Mouse (Mus musculus): ENCODE measurements around the gene Cnbp.

- TF ChIP-seq POLR2A (IDR thresholded peaks at IDR 0.05; ENCODE audit: borderline replicate concordance, low read depth, low read length) (no peak), CTCF (IDR thresholded peaks at IDR 0.05; ENCODE audit: low read depth, low read length) (no peak)
Measured at GRCm38 (mm10) chr6:87810311-87810710, 40.6 kb downstream of the Cnbp start.

Data from bone marrow macrophage, adult 2 months (primary cell).